Mouse (Mus musculus): ENCODE data around the gene Plekha7.

DNA sequence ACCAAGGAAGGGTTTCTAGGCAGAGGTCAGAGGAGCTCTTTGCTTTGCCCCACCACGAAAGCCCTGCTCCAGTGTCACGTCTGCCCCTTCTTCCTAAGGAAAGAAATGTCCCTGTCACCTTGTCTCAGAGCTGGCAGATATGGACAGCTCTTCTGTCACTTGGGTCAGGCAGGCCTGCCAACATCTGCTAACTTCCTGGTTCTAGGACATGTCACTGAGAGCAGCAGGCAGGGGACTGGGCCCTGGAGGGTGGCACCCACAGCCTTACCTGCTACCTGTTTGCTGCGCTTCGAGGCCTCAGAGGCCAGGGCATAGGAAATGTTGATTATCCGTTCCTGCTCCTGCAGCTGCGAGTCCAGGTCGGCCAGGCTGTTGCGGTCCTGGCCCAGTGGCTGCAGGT, 179.9 kb downstream of the Plekha7 start:
- TF ChIP-seq CTCF (IDR thresholded peaks at IDR 0.05; ENCODE audit: low read depth, low read length) (no peak), POLR2A (IDR thresholded peaks at IDR 0.05; ENCODE audit: extremely low read depth, insufficient read depth, low read length) (no peak)
